Mouse (Mus musculus): ENCODE results near the gene Wfdc15b.

DNA sequence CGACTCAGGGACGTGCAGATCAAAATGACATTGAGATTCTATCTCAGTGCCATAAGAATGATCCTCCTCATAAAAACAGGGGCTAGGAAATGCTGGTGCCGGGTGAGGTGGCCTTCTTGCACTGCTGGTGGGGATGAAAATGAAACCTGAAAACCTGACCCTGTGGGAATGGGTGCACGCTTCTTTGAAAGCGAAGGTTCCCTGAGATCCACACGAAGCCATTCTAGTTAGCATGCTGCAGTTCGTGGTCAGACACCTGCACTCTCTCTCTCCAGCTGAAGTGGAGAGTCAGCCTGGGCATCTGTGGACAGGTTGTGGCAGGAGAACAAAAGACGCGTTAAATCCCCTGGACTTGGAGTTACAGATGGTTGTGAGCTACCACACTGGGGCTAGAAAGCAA lies 2.2 kb downstream of the Wfdc15b start:
- TF ChIP-seq CTCF (IDR thresholded peaks at IDR 0.05; ENCODE audit: borderline replicate concordance, insufficient read depth, low read length) (no peak), POLR2A (IDR thresholded peaks at IDR 0.05; ENCODE audit: low read depth, low read length) (no peak)
